Mouse (Mus musculus) 3T3-L1 (cell line): Measurements from ENCODE around the gene Chil5.
"Not testable (repeated sequence)": the region's sequence is repeated elsewhere in the genome, so short reads cannot be mapped to it uniquely, and the experiment has no call there.

Experiments used
- DNase-seq: peaks from one replicate; pipeline ENCODE4 v3.0.0-alpha.2; 2015; ENCODE audit warnings: low read depth, low spot score

Gene Chil5

DNA sequence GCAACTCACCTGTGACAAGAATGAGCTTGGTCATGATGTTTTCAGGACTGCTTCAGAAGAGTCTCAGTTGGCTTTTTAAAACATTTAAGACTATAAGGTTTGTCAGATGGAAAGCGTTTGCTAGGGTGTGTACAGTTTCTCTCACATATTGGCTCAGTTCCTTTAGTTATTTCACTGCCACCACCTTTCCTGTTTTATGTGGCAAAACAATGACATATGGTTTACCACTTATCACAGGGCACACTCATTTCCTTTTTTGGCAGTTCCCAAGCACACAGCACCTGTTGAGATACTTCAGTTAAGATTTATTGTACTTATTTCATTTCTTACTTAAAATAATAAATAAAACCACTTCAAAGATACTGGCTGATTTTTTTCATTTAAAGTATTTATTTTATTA lies at the start of gene Chil5:
TSS of gene Chil5 (minus strand) at position 34 of the 400 bp plus-strand sequence.
- no peak for DNase-seq

GRCm38 (mm10) chr3:106074824-106075223 lies 42.2 kb upstream of the Chil5 start:
- DNase-seq = no peak

DNA sequence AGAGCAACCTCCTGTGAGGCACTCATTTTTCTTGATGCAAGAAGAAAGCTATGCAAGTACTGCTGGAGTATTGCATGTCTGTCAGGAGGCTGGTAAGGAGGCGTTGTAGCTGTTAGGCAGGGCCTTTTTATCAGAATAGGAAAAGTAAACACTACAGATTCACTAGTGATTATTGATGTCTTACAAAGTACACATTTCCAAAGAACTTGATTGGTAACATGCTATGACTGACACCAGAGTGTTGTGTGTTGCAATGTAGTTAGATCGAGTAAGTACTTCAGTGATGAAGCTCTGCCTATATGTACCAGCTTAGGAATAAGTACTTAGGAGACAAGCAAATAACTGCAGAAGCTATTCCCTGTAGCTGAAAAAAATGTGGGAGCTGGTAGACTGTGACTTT lies 38.4 kb upstream of the Chil5 start:
- DNase-seq = no peak

- DNase-seq = not testable (repeated sequence)
Measured at GRCm38 (mm10) chr3:106067707-106068106, 35.1 kb upstream of the Chil5 start.

DNA sequence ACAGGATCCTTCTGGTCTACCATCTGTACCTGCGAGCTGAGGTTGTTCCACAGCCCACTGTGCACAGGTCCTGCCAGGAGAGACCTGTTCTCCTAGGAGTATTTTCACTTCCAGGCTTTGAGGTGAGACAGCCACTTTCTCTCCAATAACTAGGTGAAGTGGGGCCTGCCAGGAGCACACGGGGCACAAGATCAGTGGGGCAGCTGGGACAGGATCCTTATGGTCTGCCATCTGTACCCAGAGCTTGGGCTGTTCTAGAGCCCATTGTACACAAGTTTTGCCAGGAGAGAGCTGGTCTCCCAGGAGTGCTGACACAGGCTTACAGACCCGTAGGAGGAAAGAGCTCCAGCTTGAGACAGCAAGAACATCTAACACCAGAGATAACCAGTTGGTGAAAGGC lies 25.4 kb upstream of the Chil5 start:
- no peak for DNase-seq

DNA sequence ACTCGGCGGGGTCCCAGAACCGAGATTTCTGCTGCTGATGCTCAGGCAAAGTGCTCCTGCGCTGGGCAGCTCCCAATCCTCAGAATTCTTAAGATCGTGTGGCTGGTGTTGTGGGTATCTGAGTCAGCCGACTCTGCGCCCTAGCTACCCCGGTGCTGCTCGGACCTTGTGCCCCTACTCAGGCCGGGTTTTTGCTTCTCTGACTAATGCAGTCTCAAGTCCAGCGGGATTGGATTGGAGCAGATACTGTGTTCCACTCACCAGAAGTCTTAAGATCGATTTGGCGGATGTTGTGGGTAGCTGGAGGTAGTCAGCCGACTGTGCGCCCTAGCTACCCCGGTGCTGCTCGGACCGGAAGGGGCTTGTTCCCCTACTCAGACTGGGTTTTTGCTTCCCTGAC lies 19.3 kb upstream of the Chil5 start:
- DNase-seq = no peak

- DNase-seq = peak; percentile 10
Measured at GRCm38 (mm10) chr3:106040306-106040705, 7.7 kb upstream of the Chil5 start.

DNA sequence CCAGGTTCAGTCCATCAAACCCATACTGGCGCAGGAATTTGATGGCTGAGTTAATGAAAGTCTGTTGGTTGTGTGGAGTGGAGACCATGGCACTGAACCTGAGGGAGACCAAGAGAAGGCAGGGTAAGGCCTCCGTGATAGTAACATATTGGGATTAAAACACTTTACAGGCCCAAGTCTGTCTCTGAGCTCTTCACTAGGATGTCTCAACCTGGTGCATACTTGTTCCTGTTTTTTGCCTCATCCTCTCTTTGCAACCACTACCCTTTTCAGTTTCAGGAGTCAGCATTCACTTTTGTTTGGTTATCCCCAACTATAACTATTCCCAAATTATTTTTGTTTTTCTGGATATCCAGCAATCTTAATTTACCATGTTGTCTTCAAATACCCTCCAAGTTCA lies 8.5 kb downstream of the Chil5 start:
- no peak for DNase-seq

- DNase-seq = peak; percentile 23
Measured at GRCm38 (mm10) chr3:106021840-106022239, 10.8 kb downstream of the Chil5 start.

- DNase-seq = no peak
Measured at GRCm38 (mm10) chr3:106014546-106014945, 18.1 kb downstream of the Chil5 start, which contains the start of gene Pifo. Gene Pifo (minus strand): TSS chr3:106014646.

DNA sequence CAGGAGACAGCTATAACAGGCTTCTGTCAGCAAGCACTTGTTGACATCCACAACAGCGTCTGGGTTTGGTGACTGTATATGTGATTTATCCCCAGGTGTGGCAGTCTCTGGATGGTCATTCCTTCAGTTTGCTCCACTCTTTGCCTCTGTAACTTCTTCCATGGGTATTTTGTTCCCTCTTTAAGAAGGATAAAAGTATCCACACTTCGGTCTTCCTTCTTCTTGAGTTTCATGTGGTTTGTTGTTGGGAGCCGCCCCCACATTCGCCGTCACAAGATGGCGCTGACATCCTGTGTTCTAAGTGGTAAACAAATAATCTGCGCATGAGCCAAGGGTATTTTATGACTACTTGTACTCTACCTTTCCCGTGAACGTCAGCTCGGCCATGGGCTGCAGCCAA lies 29.3 kb downstream of the Chil5 start:
- not testable (repeated sequence) for DNase-seq

DNA sequence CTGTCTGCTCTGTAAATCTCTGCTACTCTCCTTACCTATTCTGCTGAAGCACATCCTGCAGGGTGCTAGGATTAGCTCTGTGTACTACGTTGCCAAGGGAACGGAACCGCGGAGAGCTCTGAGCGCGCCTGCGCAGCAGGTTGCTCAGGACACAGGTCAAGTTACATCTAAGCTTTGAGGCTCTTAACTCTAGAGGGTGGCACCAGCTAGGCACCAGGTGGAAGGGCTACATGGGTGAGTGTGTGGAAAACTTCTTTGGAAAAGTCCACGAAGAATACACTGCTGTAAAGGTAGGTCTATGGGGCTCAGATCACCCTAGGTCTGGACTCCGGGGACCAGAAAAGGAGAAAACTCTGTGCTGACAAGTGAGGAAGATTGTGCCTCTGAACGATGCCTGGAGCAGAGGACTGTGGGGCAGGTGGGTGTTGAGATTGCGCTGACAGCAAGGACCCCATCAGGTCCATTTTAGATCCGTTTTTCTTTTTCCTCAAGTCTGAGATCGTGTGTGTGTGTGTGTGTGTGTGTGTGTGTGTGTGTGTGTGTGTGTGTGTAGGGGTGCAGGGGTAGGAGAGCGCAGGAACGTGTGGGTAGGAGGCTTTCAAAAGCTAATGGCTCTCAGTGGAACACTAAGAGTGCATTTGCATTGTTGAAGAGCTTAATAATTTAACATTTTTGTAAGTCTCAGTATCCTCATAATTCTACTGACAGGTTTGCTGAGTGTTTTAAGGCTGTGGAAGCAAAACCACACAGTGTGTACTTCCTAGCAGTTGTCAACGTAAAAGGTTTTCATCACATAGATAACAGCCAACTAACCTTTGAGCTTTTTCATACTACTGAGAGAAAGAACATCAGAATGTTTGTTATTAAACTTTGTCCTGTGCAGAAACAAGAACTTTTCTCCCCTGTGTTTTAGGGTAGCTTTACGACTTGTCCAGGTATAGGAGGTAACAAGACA lies 30.9 kb downstream of the Chil5 start:
- DNase-seq = no peak

GRCm38 (mm10) chr3:106000707-106001375 lies 31.8 kb downstream of the Chil5 start:
- no peak for DNase-seq

DNA sequence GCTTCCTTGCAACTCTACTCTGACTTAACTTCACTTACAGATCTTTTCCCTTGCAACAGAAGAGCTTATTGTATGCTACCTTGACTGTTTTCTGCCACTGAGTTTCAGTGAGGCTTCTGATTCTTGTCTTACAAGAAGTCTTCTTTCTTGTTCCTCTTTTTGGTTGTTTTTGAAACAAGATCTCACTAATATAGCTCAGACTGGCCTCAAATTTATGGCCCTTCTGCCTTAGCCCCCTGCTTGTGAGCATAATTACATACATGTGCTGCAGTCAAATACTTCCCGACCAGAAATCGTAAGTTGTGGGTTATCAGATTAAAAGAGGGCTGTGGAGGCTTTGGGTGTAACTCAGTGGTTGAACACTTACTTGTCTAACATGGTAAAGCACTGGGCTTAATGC lies 37.9 kb downstream of the Chil5 start:
- DNase-seq = no peak

DNA sequence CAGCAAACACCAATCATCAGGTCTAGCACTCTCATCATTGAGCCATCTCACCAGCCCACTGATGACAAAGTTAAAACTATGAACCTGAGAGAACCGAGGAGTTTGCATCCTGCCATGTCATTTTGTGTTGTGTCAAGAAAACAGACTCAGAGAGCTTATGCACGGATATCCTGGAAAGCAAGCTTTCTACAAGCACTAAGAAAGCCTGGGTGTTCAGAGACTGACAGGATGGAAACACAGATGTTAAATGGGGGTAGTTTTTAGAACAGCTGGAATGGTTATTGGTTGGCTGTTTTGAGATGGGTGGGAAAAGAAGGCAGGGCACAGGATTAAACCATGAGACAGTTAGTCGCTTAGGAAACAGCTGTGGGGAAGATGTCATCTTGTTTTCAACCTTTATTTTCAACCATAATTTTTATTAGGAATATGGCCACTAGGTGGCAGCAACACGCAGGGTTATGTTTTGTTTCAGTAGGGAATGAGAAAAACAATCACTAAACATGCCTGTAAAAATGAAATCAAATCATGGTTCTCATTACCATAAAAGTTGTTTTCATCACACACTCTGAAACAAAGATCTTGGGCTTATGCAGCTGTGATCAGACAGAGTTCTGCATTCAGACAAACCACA lies 40.8 kb downstream of the Chil5 start:
- peak; percentile 78 for DNase-seq

GRCm38 (mm10) chr3:105989611-105990010 lies 43.0 kb downstream of the Chil5 start:
- DNase-seq = not testable (repeated sequence)

GRCm38 (mm10) chr3:105974174-105974573 lies 58.4 kb downstream of the Chil5 start:
- DNase-seq = no peak

DNA sequence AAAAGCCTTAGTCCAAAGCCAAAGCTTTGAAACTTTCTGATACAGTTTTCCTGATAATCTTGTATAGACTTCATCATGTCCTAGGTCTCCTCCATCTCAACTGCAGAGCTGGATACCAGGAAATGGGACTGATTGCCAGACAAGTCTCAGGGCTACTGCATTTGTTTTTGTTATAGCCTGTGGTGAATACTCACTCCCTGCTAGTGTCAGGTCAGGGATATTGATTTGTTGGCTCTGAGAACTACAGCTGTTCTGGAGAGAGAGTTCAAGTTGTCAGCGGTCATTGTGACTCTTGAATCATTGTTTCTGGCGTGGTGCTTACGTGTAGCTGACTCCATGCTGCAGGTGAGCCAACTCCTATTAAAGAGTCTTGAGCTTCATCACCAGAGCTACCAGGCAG lies 59.2 kb downstream of the Chil5 start, which contains the start of gene Ovgp1:
TSS of gene Ovgp1 (plus strand) at position 301 of the 400 bp plus-strand sequence.
- DNase-seq = no peak

GRCm38 (mm10) chr3:105971831-105972446 lies 60.7 kb downstream of the Chil5 start:
- peak; percentile 13 for DNase-seq
